Mouse (Mus musculus) MEL (cell line): ENCODE results near the gene Prkch. TPM values are rescaled to one million over a fixed set of nuclear protein-coding genes. Genes with fewer than 3 reads are reported as not detected.
A peak's percentile ranks its signal among the peaks of the same experiment; 100 is the strongest.
"Not testable (repeated sequence)": the region's sequence is repeated elsewhere in the genome, so short reads cannot be mapped to it uniquely, and the experiment has no call there.

Source experiments
- DNase-seq: peaks from one replicate; pipeline ENCODE4 v3.0.0; 2011; ENCODE audit warnings: low read depth, low spot score
- H3K27ac ChIP-seq: 2 replicates; pipeline ENCODE4 v1.5.1; 2012; ENCODE audit warnings: low read depth, mild to moderate bottlenecking, control low read depth, low read length, moderate library complexity; ENCODE audit not compliant: control insufficient read depth
- H3K27me3 ChIP-seq, 2 experiments: fragments of 150-350 bp in 1 of 2; sonication (generic) in 1 of 2; 2 replicates each; pipeline ENCODE4 v1.6.1; 2012; ENCODE audit warnings: low read length in 2 of 2, mild to moderate bottlenecking in 2 of 2, improper control_type of control experiment in 1 of 2, moderate library complexity in 1 of 2; ENCODE audit not compliant: insufficient read depth in 2 of 2, control insufficient read depth in 1 of 2
- H3K36me3 ChIP-seq, 2 experiments: 2 replicates each; pipeline ENCODE4 v1.6.1; 2012 to 2014; ENCODE audit warnings: low read length in 2 of 2, improper control_type of control experiment in 1 of 2, inconsistent platforms in 1 of 2, mild to moderate bottlenecking in 1 of 2; ENCODE audit not compliant: insufficient read depth in 2 of 2, control insufficient read depth in 1 of 2
- H3K4me1 ChIP-seq, 2 experiments: fragments of 150-350 bp in 1 of 2; sonication (generic) in 1 of 2; 2 replicates each; pipeline ENCODE4 v1.6.1; 2012; ENCODE audit warnings: low read length in 2 of 2, improper control_type of control experiment in 1 of 2, mild to moderate bottlenecking in 1 of 2; ENCODE audit not compliant: insufficient read depth in 2 of 2, control insufficient read depth in 1 of 2
- H3K4me3 ChIP-seq, 2 experiments: fragments of 150-350 bp in 1 of 2; sonication (generic) in 1 of 2; 2 replicates each; pipeline ENCODE4 v1.5.1; 2012; ENCODE audit warnings: low read depth in 2 of 2, low read length in 2 of 2, mild to moderate bottlenecking in 2 of 2, moderate library complexity in 2 of 2, control low read depth in 1 of 2, improper control_type of control experiment in 1 of 2; ENCODE audit not compliant: control insufficient read depth in 1 of 2, insufficient read depth in 1 of 2
- H3K79me2 ChIP-seq: 2 replicates; pipeline ENCODE4 v1.6.1; 2012; ENCODE audit warnings: mild to moderate bottlenecking, low read length, moderate library complexity; ENCODE audit not compliant: control insufficient read depth, poor library complexity, insufficient read depth
- H3K9ac ChIP-seq: 2 replicates; pipeline ENCODE4 v1.6.1; 2012; ENCODE audit warnings: low read depth, mild to moderate bottlenecking, control low read depth, low read length, moderate library complexity; ENCODE audit not compliant: control insufficient read depth, poor library complexity, severe bottlenecking
- H3K9me3 ChIP-seq: fragments of 150-350 bp; sonication (generic); replicated peaks from 2 replicates; pipeline ENCODE4 v1.6.1; 2012; ENCODE audit warnings: mild to moderate bottlenecking, low read length, improper control_type of control experiment, moderate library complexity; ENCODE audit not compliant: insufficient read depth
- BHLHE40 ChIP-seq: IDR thresholded peaks from 2 replicates; pipeline ENCODE4 v1.6.1; 2012; ENCODE audit warnings: low read depth, mild to moderate bottlenecking, inconsistent platforms, low read length, improper control_type of control experiment, borderline replicate concordance
- CTCF ChIP-seq, 3 experiments: IDR thresholded peaks in 2 of 3; conservative IDR thresholded peaks in 1 of 3; 2 replicates each; pipeline ENCODE4 v1.5.1; 2011 to 2012; ENCODE audit warnings: low read length in 3 of 3, low read depth in 2 of 3, mild to moderate bottlenecking in 2 of 3, improper control_type of control experiment in 1 of 3, inconsistent platforms in 1 of 3, mixed read lengths in 1 of 3, moderate library complexity in 1 of 3; ENCODE audit not compliant: control insufficient read depth in 1 of 3, insufficient read depth in 1 of 3, poor library complexity in 1 of 3, severe bottlenecking in 1 of 3
- ETS1 ChIP-seq: IDR thresholded peaks from 2 replicates; pipeline ENCODE4 v1.6.1; 2012; ENCODE audit warnings: low read depth, mild to moderate bottlenecking, inconsistent platforms, low read length, improper control_type of control experiment, moderate library complexity
- GATA1 ChIP-seq: IDR thresholded peaks from 2 replicates; pipeline ENCODE4 v1.6.1; 2011; ENCODE audit warnings: low read depth, low read length, improper control_type of control experiment
- MAX ChIP-seq: IDR thresholded peaks from 2 replicates; pipeline ENCODE4 v1.6.1; 2011; ENCODE audit warnings: low read length, improper control_type of control experiment
- MAZ ChIP-seq: IDR thresholded peaks from 2 replicates; pipeline ENCODE4 v1.6.1; 2012; ENCODE audit warnings: low read depth, mild to moderate bottlenecking, inconsistent platforms, low read length, improper control_type of control experiment
- MXI1 ChIP-seq: IDR thresholded peaks from 2 replicates; pipeline ENCODE4 v1.6.1; 2011; ENCODE audit warnings: mild to moderate bottlenecking, low read depth, low read length, improper control_type of control experiment
- MYC ChIP-seq: IDR thresholded peaks from 2 replicates; pipeline ENCODE4 v1.6.1; 2011; ENCODE audit warnings: low read depth, mild to moderate bottlenecking, low read length, improper control_type of control experiment, moderate library complexity
- NELFE ChIP-seq: IDR thresholded peaks from 2 replicates; pipeline ENCODE4 v1.6.1; 2011; ENCODE audit warnings: low read depth, low read length, improper control_type of control experiment
- NRF1 ChIP-seq: IDR thresholded peaks from 2 replicates; pipeline ENCODE4 v1.6.1; 2014; ENCODE audit warnings: low read depth, mild to moderate bottlenecking, inconsistent platforms, low read length, improper control_type of control experiment, moderate library complexity; ENCODE audit not compliant: poor library complexity, insufficient read depth, severe bottlenecking
- POLR2AphosphoS2 ChIP-seq: IDR thresholded peaks from 2 replicates; pipeline ENCODE4 v1.6.1; 2011; ENCODE audit warnings: low read length, improper control_type of control experiment
- POLR2AphosphoS5 ChIP-seq: IDR thresholded peaks from 2 replicates; pipeline ENCODE4 v1.6.1; 2012; ENCODE audit warnings: low read depth, borderline replicate concordance, mild to moderate bottlenecking, inconsistent platforms, low read length, moderate library complexity, mixed read lengths
- RCOR1 ChIP-seq: IDR thresholded peaks from 2 replicates; pipeline ENCODE4 v1.6.1; 2012; ENCODE audit warnings: low read depth, mild to moderate bottlenecking, inconsistent platforms, low read length, improper control_type of control experiment
- SIN3A ChIP-seq: IDR thresholded peaks from 2 replicates; pipeline ENCODE4 v1.6.1; 2012; ENCODE audit warnings: low read length, improper control_type of control experiment, inconsistent platforms
- TAL1 ChIP-seq: IDR thresholded peaks from 2 replicates; pipeline ENCODE4 v1.6.1; 2012; ENCODE audit warnings: mild to moderate bottlenecking, inconsistent platforms, low read length, moderate library complexity, mixed read lengths
- ZC3H11A ChIP-seq: IDR thresholded peaks from 2 replicates; pipeline ENCODE4 v1.6.1; 2012; ENCODE audit warnings: low read depth, mild to moderate bottlenecking, inconsistent platforms, low read length, improper control_type of control experiment
- ZKSCAN1 ChIP-seq: IDR thresholded peaks from 2 replicates; pipeline ENCODE4 v1.6.1; 2012; ENCODE audit warnings: low read depth, mild to moderate bottlenecking, inconsistent platforms, low read length, improper control_type of control experiment, moderate library complexity
- ZMIZ1 ChIP-seq: IDR thresholded peaks from 2 replicates; pipeline ENCODE4 v1.6.1; 2012; ENCODE audit warnings: low read depth, mild to moderate bottlenecking, inconsistent platforms, low read length, improper control_type of control experiment, moderate library complexity
- ZNF384 ChIP-seq: IDR thresholded peaks from 2 replicates; pipeline ENCODE4 v1.6.1; 2012; ENCODE audit warnings: low read depth, mild to moderate bottlenecking, inconsistent platforms, low read length, improper control_type of control experiment
- polyA plus RNA-seq, 2 experiments: library from polyadenylated mRNA; stranded (reverse) in 1 of 2; unstranded in 1 of 2; fragments of >175 nt in 1 of 2; fragments of >200 nt in 1 of 2; gene quantifications; 2 replicates each; pipeline versions ENCODE4 v1.2.1 to v1.2.4; 2012; ENCODE audit warnings: low replicate concordance in 2 of 2, low read depth in 1 of 2; ENCODE audit not compliant: insufficient read length in 2 of 2, insufficient read depth in 1 of 2, missing spikeins in 1 of 2
- total RNA-seq: library from RNA; depleted of rRNA; stranded (reverse); fragments of 300-350 nt; gene quantifications from 2 replicates; pipeline ENCODE4 v1.2.3, GENCODE M21; 2012; rRNA removed

Gene Prkch
- total RNA-seq (not detected in 2 replicates), polyA plus RNA-seq (not detected)

DNA sequence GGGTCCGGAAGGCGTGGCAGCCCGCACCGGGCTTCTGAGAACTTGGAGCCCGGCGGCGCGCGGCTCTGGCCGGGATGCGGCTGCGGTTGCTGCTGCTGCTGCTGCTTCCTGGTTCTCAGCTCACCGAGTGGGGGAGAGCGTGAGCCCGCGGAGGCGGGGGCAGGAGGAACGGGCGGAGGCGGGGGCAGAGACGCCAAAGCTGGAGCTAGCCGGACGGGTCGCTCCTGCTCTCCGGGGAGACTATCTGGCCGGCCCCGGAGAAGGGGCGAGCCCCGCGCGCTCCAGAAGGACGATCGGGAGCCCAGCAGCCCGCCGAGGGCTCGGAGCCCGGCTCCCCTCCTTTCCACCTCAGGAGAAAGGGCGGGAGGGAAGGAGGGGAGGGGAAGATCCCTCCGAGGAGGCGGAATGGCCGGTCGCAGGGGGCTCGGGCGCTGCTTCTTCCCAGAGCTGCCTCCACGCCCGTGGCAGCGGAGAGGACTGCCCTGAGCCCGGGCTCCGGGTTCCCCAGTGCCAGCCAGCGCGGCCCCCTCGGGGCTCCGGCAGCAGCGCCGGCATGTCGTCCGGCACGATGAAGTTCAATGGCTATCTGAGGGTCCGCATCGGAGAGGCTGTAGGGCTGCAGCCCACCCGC is at the start of gene Prkch:
Gene Prkch (plus strand): TSS at position 187 of the 631 bp plus-strand sequence.
- TF ChIP-seq ZNF384 = no peak
- no peak for TF ChIP-seq ZMIZ1
- TF ChIP-seq TAL1 = no peak
- no peak for TF ChIP-seq GATA1
- TF ChIP-seq MAX = no peak
- no peak for TF ChIP-seq NELFE
- TF ChIP-seq POLR2AphosphoS5 = no peak
- no peak for TF ChIP-seq ZC3H11A
- TF ChIP-seq RCOR1 = no peak
- TF ChIP-seq SIN3A = no peak
- no peak for TF ChIP-seq NRF1
- TF ChIP-seq ETS1 = no peak
- TF ChIP-seq ZKSCAN1 = no peak
- TF ChIP-seq BHLHE40 = no peak
- TF ChIP-seq MXI1 = no peak
- H3K4me3 ChIP-seq = no peak within 1 kb of the TSS
- no peak within 1 kb of the TSS for H3K9ac ChIP-seq
- no peaks in the 10 kb centered on the region for H3K27me3 ChIP-seq
- no peaks in the 10 kb centered on the region for H3K4me1 ChIP-seq
- no peak for DNase-seq
- H3K36me3 ChIP-seq = no peaks in the 10 kb centered on the region
- H3K79me2 ChIP-seq = no peaks in the 10 kb centered on the region
- H3K27ac ChIP-seq = no peak within 1 kb of the TSS
- H3K9me3 ChIP-seq = no peaks in the 10 kb centered on the region

DNA sequence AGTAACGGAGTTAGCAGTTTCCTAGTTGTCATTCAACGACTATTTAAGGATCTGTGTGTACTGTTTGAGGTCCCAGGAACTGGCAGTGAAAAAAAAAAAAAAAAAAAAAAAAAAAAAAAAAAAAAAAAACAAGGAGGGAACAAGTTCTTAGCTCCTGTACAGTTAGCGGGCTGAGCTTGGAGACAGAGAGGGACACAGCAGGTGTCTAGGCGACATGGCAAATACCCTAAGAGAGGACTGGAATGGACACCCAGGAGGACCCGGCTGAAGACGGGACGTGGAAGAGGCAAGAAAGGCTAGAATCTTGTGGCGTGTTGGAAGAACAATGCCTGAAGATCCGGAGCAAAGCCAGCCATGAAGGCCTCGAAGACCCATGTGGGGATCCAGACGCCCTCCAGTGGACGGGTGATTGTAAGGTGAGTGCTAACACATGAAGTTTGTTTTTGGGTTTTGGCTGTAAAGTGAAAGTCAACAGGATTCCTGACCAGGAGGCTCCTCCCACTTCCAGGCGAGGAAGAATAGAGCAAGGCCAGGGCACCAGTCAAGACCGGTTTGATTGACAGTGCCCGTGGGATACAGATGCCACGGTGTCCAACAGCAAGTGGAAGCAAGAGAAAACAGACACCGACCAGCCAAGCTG is 47.0 kb upstream of the Prkch start:
- peak; percentile 16 for DNase-seq
- H3K79me2 ChIP-seq = no peaks in the 10 kb centered on the region
- TF ChIP-seq POLR2AphosphoS5 (no peak), MAZ (no peak), ZMIZ1 (no peak), CTCF (IDR thresholded peaks at IDR 0.05 in 2 of 3, conservative IDR thresholded peaks at IDR 0.05 in 1 of 3; ENCODE audit: control insufficient read depth in 1 of 3, insufficient read depth in 1 of 3, low read depth in 2 of 3, low read length in 3 of 3, poor library complexity in 1 of 3, severe bottlenecking in 1 of 3) (peak in 2 of 3 experiments; percentile 6 to 29; a peak in 2 of 6 replicates), MYC (no peak), POLR2AphosphoS2 (no peak), ZKSCAN1 (no peak), ZNF384 (peak; percentile 46)
- H3K27me3 ChIP-seq = no peaks in the 10 kb centered on the region; a peak in 1 of 4 replicates
- H3K9ac ChIP-seq = no peak overlapping the region
- peak overlapping the region in 1 of 2 experiments; percentile 21; a peak in 1 of 4 replicates for H3K4me3 ChIP-seq
- no peak overlapping the region for H3K27ac ChIP-seq
- no peaks in the 10 kb centered on the region; a peak in 1 of 4 replicates for H3K36me3 ChIP-seq
- H3K9me3 ChIP-seq = no peaks in the 10 kb centered on the region
- H3K4me1 ChIP-seq = no peaks in the 10 kb centered on the region

GRCm38 (mm10) chr12:73538139-73538508 is 46.5 kb upstream of the Prkch start:
- H3K27ac ChIP-seq, H3K9ac ChIP-seq, DNase-seq, H3K4me1 ChIP-seq, H3K36me3 ChIP-seq, H3K79me2 ChIP-seq, H3K4me3 ChIP-seq, H3K27me3 ChIP-seq, H3K9me3 ChIP-seq: not testable (repeated sequence)
